Mouse (Mus musculus): Measurements from ENCODE around the gene Numa1. TPM values are rescaled to one million over a fixed set of nuclear protein-coding genes. Genes with fewer than 3 reads are reported as not detected.

The Numa1 gene
- total and polyA plus RNA-seq, 2 experiments from 2014 or later, result 20.6 to 74.0 TPM

DNA sequence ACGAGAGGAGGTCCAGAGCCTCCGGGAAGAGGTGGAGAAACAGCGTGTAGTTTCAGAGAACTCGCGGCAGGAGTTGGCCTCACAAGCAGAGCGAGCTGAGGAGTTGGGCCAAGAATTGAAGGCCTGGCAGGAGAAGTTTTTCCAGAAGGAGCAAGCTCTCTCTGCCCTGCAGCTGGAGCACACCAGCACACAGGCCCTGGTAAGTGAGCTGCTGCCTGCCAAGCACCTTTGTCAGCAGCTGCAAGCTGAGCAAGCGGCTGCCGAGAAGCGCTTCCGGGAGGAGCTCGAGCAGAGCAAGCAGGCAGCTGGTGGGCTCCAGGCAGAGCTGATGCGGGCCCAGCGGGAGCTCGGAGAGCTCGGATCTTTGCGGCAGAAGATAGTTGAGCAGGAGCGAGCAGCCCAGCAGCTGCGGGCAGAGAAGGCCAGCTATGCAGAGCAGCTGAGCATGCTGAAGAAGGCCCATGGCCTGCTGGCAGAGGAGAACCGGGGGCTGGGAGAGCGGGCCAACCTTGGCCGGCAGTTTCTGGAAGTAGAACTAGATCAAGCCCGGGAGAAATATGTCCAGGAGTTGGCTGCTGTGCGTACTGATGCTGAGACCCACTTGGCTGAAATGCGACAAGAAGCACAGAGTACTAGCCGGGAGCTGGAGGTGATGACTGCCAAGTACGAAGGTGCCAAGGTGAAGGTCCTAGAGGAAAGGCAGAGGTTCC is 67.2 kb downstream of the Numa1 start:
- H3K4me2 ChIP-seq (ENCODE audit: low read depth, low read length, poor library complexity, severe bottlenecking), result no peak overlapping the region
- no peak for ATAC-seq (ENCODE audit: low FRiP score)
- peak; percentile 73 for DNase-seq (ENCODE audit: low spot score)
- no peaks in the 10 kb centered on the region for H3K9me3 ChIP-seq (ENCODE audit: low read length)
- peak overlapping the region; percentile 51 for H3K27ac ChIP-seq (ENCODE audit: low read depth, low read length)
- H3K36me3 ChIP-seq (ENCODE audit: insufficient read depth, low read length), result peaks cover 76% of the 10 kb centered on the region
- H3K4me1 ChIP-seq (ENCODE audit: insufficient read depth, low read length), result no peaks in the 10 kb centered on the region
- no peaks in the 10 kb centered on the region for H3K27me3 ChIP-seq (ENCODE audit: insufficient read depth, low read length)
- WGBS, result 87% methylated on average over 26 of the region's 26 CpGs
- no peak overlapping the region for H3K9ac ChIP-seq (replicated peaks; ENCODE audit: low read length, poor library complexity, severe bottlenecking)
- no peak for TF ChIP-seq CTCF (IDR thresholded peaks at IDR 0.05)
- H3K4me3 ChIP-seq (ENCODE audit: low read depth, low read length), result no peak overlapping the region

GRCm38 (mm10) chr7:102006520-102006919 is 72.6 kb downstream of the Numa1 start:
- Histone ChIP-seq H3K9me3 (ENCODE audit: low read length) (no peaks in the 10 kb centered on the region), H3K4me3 (ENCODE audit: low read depth, low read length) (no peak overlapping the region), H3K27me3 (ENCODE audit: insufficient read depth, low read length) (no peaks in the 10 kb centered on the region), H3K27ac (ENCODE audit: low read depth, low read length) (no peak overlapping the region), H3K4me1 (ENCODE audit: insufficient read depth, low read length) (no peaks in the 10 kb centered on the region), H3K9ac (replicated peaks; ENCODE audit: low read length, poor library complexity, severe bottlenecking) (no peak overlapping the region), H3K4me2 (ENCODE audit: low read depth, low read length, poor library complexity, severe bottlenecking) (no peak overlapping the region), H3K36me3 (ENCODE audit: insufficient read depth, low read length) (peaks cover 74% of the 10 kb centered on the region)
- TF ChIP-seq CTCF (IDR thresholded peaks at IDR 0.05), result no peak
- no peak for ATAC-seq (ENCODE audit: low FRiP score)
- no peak for DNase-seq (ENCODE audit: low spot score)
- 87% methylated on average over 1 of the region's 1 CpGs for WGBS

- H3K27ac ChIP-seq (ENCODE audit: low read depth, low read length), result no peak overlapping the region
- no peaks in the 10 kb centered on the region for H3K9me3 ChIP-seq (ENCODE audit: low read length)
- peaks cover 86% of the 10 kb centered on the region for H3K36me3 ChIP-seq (ENCODE audit: insufficient read depth, low read length)
- H3K9ac ChIP-seq (replicated peaks; ENCODE audit: low read length, poor library complexity, severe bottlenecking), result no peak overlapping the region
- DNase-seq (ENCODE audit: low spot score), result no peak
- H3K27me3 ChIP-seq (ENCODE audit: insufficient read depth, low read length), result no peaks in the 10 kb centered on the region
- no peak for ATAC-seq (ENCODE audit: low FRiP score)
- H3K4me1 ChIP-seq (ENCODE audit: insufficient read depth, low read length), result no peaks in the 10 kb centered on the region
- 93% methylated on average over 9 of the region's 9 CpGs for WGBS
- no peak for TF ChIP-seq CTCF (IDR thresholded peaks at IDR 0.05)
- no peak overlapping the region for H3K4me3 ChIP-seq (ENCODE audit: low read depth, low read length)
- no peak overlapping the region for H3K4me2 ChIP-seq (ENCODE audit: low read depth, low read length, poor library complexity, severe bottlenecking)
These were observed 77.9 kb downstream of the Numa1 start for GRCm38 (mm10) chr7:102011855-102012254.

DNA sequence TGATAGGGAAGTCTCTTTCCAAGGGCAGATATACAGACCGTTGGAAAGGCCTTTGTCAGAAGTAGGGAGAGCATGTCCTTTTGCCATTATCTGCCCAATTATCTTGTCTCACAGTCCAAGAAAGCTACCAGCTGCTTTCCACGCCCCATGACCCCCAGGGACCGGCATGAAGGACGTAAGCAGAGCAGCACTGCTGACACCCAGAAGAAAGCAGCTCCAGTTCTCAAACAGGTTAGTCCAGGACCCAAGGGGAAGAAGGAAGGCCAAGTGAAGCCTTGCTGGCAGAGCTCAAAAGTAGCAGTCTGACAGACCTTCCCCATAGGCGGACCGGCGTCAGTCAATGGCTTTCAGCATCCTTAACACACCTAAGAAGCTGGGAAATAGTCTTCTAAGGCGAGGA is 79.5 kb downstream of the Numa1 start:
- Histone ChIP-seq H3K9ac (replicated peaks; ENCODE audit: low read length, poor library complexity, severe bottlenecking) (no peak overlapping the region), H3K9me3 (ENCODE audit: low read length) (no peaks in the 10 kb centered on the region), H3K4me1 (ENCODE audit: insufficient read depth, low read length) (no peaks in the 10 kb centered on the region), H3K27me3 (ENCODE audit: insufficient read depth, low read length) (no peaks in the 10 kb centered on the region), H3K27ac (ENCODE audit: low read depth, low read length) (no peak overlapping the region), H3K36me3 (ENCODE audit: insufficient read depth, low read length) (peaks cover 85% of the 10 kb centered on the region), H3K4me3 (ENCODE audit: low read depth, low read length) (no peak overlapping the region), H3K4me2 (ENCODE audit: low read depth, low read length, poor library complexity, severe bottlenecking) (no peak overlapping the region)
- WGBS, result 91% methylated on average over 8 of the region's 8 CpGs
- ATAC-seq (ENCODE audit: low FRiP score) (no peak), DNase-seq (ENCODE audit: low spot score) (no peak)
- no peak for TF ChIP-seq CTCF (IDR thresholded peaks at IDR 0.05)

GRCm38 (mm10) chr7:102014995-102015394 is 81.1 kb downstream of the Numa1 start:
- no peak overlapping the region for H3K9ac ChIP-seq (replicated peaks; ENCODE audit: low read length, poor library complexity, severe bottlenecking)
- no peak for ATAC-seq (ENCODE audit: low FRiP score)
- no peak for DNase-seq (ENCODE audit: low spot score)
- no peak for TF ChIP-seq CTCF (IDR thresholded peaks at IDR 0.05)
- H3K27me3 ChIP-seq (ENCODE audit: insufficient read depth, low read length), result no peaks in the 10 kb centered on the region
- H3K36me3 ChIP-seq (ENCODE audit: insufficient read depth, low read length), result peaks cover 78% of the 10 kb centered on the region
- H3K27ac ChIP-seq (ENCODE audit: low read depth, low read length), result no peak overlapping the region
- 88% methylated on average over 2 of the region's 2 CpGs for WGBS
- H3K9me3 ChIP-seq (ENCODE audit: low read length), result no peaks in the 10 kb centered on the region
- no peak overlapping the region for H3K4me2 ChIP-seq (ENCODE audit: low read depth, low read length, poor library complexity, severe bottlenecking)
- no peaks in the 10 kb centered on the region for H3K4me1 ChIP-seq (ENCODE audit: insufficient read depth, low read length)
- no peak overlapping the region for H3K4me3 ChIP-seq (ENCODE audit: low read depth, low read length)

- Histone ChIP-seq H3K27ac (ENCODE audit: low read depth, low read length) (no peak overlapping the region), H3K4me3 (ENCODE audit: low read depth, low read length) (no peak overlapping the region), H3K4me1 (ENCODE audit: insufficient read depth, low read length) (no peaks in the 10 kb centered on the region), H3K9me3 (ENCODE audit: low read length) (no peaks in the 10 kb centered on the region), H3K9ac (replicated peaks; ENCODE audit: low read length, poor library complexity, severe bottlenecking) (no peak overlapping the region), H3K36me3 (ENCODE audit: insufficient read depth, low read length) (peaks cover 61% of the 10 kb centered on the region), H3K4me2 (ENCODE audit: low read depth, low read length, poor library complexity, severe bottlenecking) (no peak overlapping the region), H3K27me3 (ENCODE audit: insufficient read depth, low read length) (no peaks in the 10 kb centered on the region)
- WGBS, result 90% methylated on average over 4 of the region's 4 CpGs
- TF ChIP-seq CTCF (IDR thresholded peaks at IDR 0.05), result no peak
- no peak for ATAC-seq (ENCODE audit: low FRiP score)
- no peak for DNase-seq (ENCODE audit: low spot score)
These were observed 83.0 kb downstream of the Numa1 start for GRCm38 (mm10) chr7:102016936-102017335.
